Mouse (Mus musculus) forebrain, embryonic 10.5 days (tissue): ENCODE measurements around the gene Ada. TPM values are rescaled to one million over a fixed set of nuclear protein-coding genes. Genes with fewer than 3 reads are reported as not detected.
"Not testable (repeated sequence)": the region's sequence is repeated elsewhere in the genome, so short reads cannot be mapped to it uniquely, and the experiment has no call there.

Experiments used
- DNase-seq: peaks from one replicate; pipeline ENCODE4 v3.0.0-alpha.2; 2017; ENCODE audit warnings: low spot score; ENCODE audit errors: extremely low spot score
- H3K27ac ChIP-seq: fragments of 300-500 bp; sonication (generic); 2 replicates; pipeline ENCODE4 v1.5.1; 2016; ENCODE audit warnings: mild to moderate bottlenecking
- H3K27me3 ChIP-seq: fragments of 300-500 bp; sonication (generic); 2 replicates; pipeline ENCODE4 v1.6.1; 2016; ENCODE audit warnings: mild to moderate bottlenecking; ENCODE audit not compliant: poor library complexity, severe bottlenecking
- H3K36me3 ChIP-seq: fragments of 300-500 bp; sonication (generic); replicated peaks from 2 replicates; pipeline ENCODE4 v1.6.1; 2016; ENCODE audit warnings: mild to moderate bottlenecking, moderate library complexity
- H3K4me1 ChIP-seq: fragments of 300-500 bp; sonication (generic); 2 replicates; pipeline ENCODE4 v1.6.1; 2016
- H3K4me3 ChIP-seq: fragments of 300-500 bp; sonication (generic); 2 replicates; pipeline ENCODE4 v1.5.1; 2016; ENCODE audit warnings: mild to moderate bottlenecking, moderate library complexity
- H3K9me3 ChIP-seq: fragments of 300-500 bp; sonication (generic); 2 replicates; pipeline ENCODE4 v1.6.1; 2016; ENCODE audit warnings: mild to moderate bottlenecking, moderate library complexity
- WGBS: fragments of 180-500 bp; shearing (Covaris S2); methylation state at CpG from one replicate; pipeline ENCODE4 v1.1.7; 2016; 5-methylcytosine and 5-hydroxymethylcytosine counted together
- polyA plus RNA-seq: library from polyadenylated mRNA; unstranded; fragments of >200 nt; fragmentation: Nextera tagmentation; extraction: Ambion mirVana; gene quantifications from 2 replicates; pipeline ENCODE4 v1.2.1, GENCODE M21; 2016

Gene Ada
- polyA plus RNA-seq, 1 experiment from 2014 or later = 13.6 TPM

GRCm38 (mm10) chr2:163689771-163690170 is 60.3 kb downstream of the Ada start:
- Histone ChIP-seq H3K36me3 (no peaks in the 10 kb centered on the region), H3K27me3 (no peaks in the 10 kb centered on the region), H3K9me3 (no peaks in the 10 kb centered on the region), H3K4me3 (no peak overlapping the region), H3K27ac (no peak overlapping the region), H3K4me1 (peaks cover 47% of the 10 kb centered on the region)
- WGBS = 91% methylated on average over 3 of the region's 3 CpGs
- DNase-seq = no peak

GRCm38 (mm10) chr2:163688377-163688776 is 61.7 kb downstream of the Ada start:
- not testable (repeated sequence) for H3K27me3 ChIP-seq, H3K27ac ChIP-seq, DNase-seq, H3K9me3 ChIP-seq, H3K4me3 ChIP-seq, H3K36me3 ChIP-seq
- WGBS = 100% methylated on average over 1 of the region's 1 CpGs
- peaks cover 39% of the 10 kb centered on the region for H3K4me1 ChIP-seq

GRCm38 (mm10) chr2:163686886-163687285 is 63.2 kb downstream of the Ada start:
- WGBS = 90% methylated on average over 3 of the region's 3 CpGs
- peaks cover 35% of the 10 kb centered on the region for H3K4me1 ChIP-seq
- H3K4me3 ChIP-seq = no peak overlapping the region
- H3K27me3 ChIP-seq = no peaks in the 10 kb centered on the region
- H3K27ac ChIP-seq = no peak overlapping the region
- no peak for DNase-seq
- H3K36me3 ChIP-seq = no peaks in the 10 kb centered on the region
- no peaks in the 10 kb centered on the region for H3K9me3 ChIP-seq

GRCm38 (mm10) chr2:163686233-163686632 is 63.8 kb downstream of the Ada start:
- peaks cover 36% of the 10 kb centered on the region for H3K4me1 ChIP-seq
- H3K4me3 ChIP-seq = no peak overlapping the region
- no peak for DNase-seq
- no peak overlapping the region for H3K27ac ChIP-seq
- no peaks in the 10 kb centered on the region for H3K9me3 ChIP-seq
- H3K36me3 ChIP-seq = no peaks in the 10 kb centered on the region
- H3K27me3 ChIP-seq = no peaks in the 10 kb centered on the region
- 90% methylated on average over 5 of the region's 5 CpGs for WGBS

GRCm38 (mm10) chr2:163685761-163686200 is 64.3 kb downstream of the Ada start:
- DNase-seq = no peak
- H3K27me3 ChIP-seq = no peaks in the 10 kb centered on the region
- no peak overlapping the region for H3K4me3 ChIP-seq
- H3K9me3 ChIP-seq = no peaks in the 10 kb centered on the region
- no peak overlapping the region for H3K27ac ChIP-seq
- WGBS = 90% methylated on average over 6 of the region's 6 CpGs
- H3K4me1 ChIP-seq = peaks cover 32% of the 10 kb centered on the region
- no peaks in the 10 kb centered on the region for H3K36me3 ChIP-seq

- no peak overlapping the region for H3K27ac ChIP-seq
- H3K36me3 ChIP-seq = no peaks in the 10 kb centered on the region
- peaks cover 27% of the 10 kb centered on the region for H3K4me1 ChIP-seq
- no peak overlapping the region for H3K4me3 ChIP-seq
- H3K27me3 ChIP-seq = no peaks in the 10 kb centered on the region
- no peak for DNase-seq
- H3K9me3 ChIP-seq = no peaks in the 10 kb centered on the region
- 82% methylated on average over 4 of the region's 4 CpGs for WGBS
Observed at GRCm38 (mm10) chr2:163685287-163685686, 64.8 kb downstream of the Ada start.

- Histone ChIP-seq H3K27ac (no peak overlapping the region), H3K27me3 (no peaks in the 10 kb centered on the region), H3K9me3 (no peaks in the 10 kb centered on the region), H3K4me1 (peaks cover 13% of the 10 kb centered on the region), H3K36me3 (no peaks in the 10 kb centered on the region), H3K4me3 (no peak overlapping the region)
- DNase-seq = no peak
- 89% methylated on average over 2 of the region's 2 CpGs for WGBS
Observed at GRCm38 (mm10) chr2:163682344-163682743, 67.7 kb downstream of the Ada start.

- Histone ChIP-seq H3K27me3 (no peaks in the 10 kb centered on the region), H3K9me3 (no peaks in the 10 kb centered on the region), H3K27ac (no peak overlapping the region), H3K36me3 (0 out of 2 replicates have a peak, but pooled peaks cover 2% of the 10 kb centered on the region), H3K4me3 (no peak overlapping the region), H3K4me1 (peaks cover 29% of the 10 kb centered on the region)
- 92% methylated on average over 3 of the region's 3 CpGs for WGBS
- DNase-seq = no peak
Observed at GRCm38 (mm10) chr2:163676745-163677144, 73.3 kb downstream of the Ada start.

Other genes starting within 250 kb of the Ada start
- not detected in 2 replicates for gene Hnf4a, start 243.4 kb downstream of the Ada start, polyA plus RNA-seq
- gene Ttpal, start 147.9 kb downstream of the Ada start, polyA plus RNA-seq = 32.3 and 34.5 TPM in 2 replicates
- 22.1 and 24.1 TPM in 2 replicates for gene Serinc3, start 105.1 kb downstream of the Ada start, polyA plus RNA-seq
- gene Pkig, start 91.9 kb downstream of the Ada start, polyA plus RNA-seq = 212 and 215 TPM in 2 replicates
- 0.29 and 0.34 TPM in 2 replicates for gene Ccn5, start 70.6 kb upstream of the Ada start, polyA plus RNA-seq
- gene Kcnk15, start 103.4 kb upstream of the Ada start, polyA plus RNA-seq = not detected in 2 replicates
- gene Rims4, start 168.4 kb upstream of the Ada start, polyA plus RNA-seq = 1.1 TPM in 2 replicates
- gene Ywhab, start 244.7 kb upstream of the Ada start, polyA plus RNA-seq = 308 and 317 TPM in 2 replicates